Mouse (Mus musculus): ENCODE measurements at regions not wholly inside any gene's neighbourhood (a gene's known extent, or its start where the extent isn't known, plus 50 kb on each side); places are given as distances from the start of the nearest gene placed in this dataset.

DNA sequence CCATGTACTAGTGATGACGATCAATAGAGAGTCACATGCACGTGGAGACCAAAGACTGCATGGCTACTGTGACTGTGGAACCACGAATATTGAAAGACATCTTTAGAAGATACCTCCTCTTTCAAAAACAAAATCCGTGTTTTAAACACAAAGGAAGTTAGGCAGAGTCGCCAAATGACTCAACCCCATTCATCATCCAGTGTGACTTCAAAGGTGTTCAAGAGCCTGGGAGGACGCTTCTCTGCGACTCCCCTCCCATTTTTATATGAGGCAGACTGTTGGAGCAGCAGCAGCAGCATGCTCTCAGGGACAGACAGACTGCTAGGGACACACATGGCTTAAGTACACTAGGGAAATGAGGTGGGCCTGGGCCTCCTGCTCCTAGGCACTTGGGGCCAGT lies 197.2 kb downstream of the Dad1 start:
- H3K4me3 ChIP-seq (replicated peaks; ENCODE audit: low read length) = no peak overlapping the region
- no peaks in the 10 kb centered on the region for H3K9me3 ChIP-seq (ENCODE audit: control insufficient read depth, low read length)
- no peaks in the 10 kb centered on the region for H3K27me3 ChIP-seq (ENCODE audit: control insufficient read depth, insufficient read depth, low read length)
- H3K36me3 ChIP-seq (ENCODE audit: control insufficient read depth, insufficient read depth, low read length) = no peaks in the 10 kb centered on the region
- H3K4me1 ChIP-seq (ENCODE audit: control insufficient read depth, insufficient read depth, low read length) = no peaks in the 10 kb centered on the region
- ATAC-seq (ENCODE audit: low FRiP score, low read depth) (no peak), DNase-seq (ENCODE audit: low spot score) (no peak)
- no peak for TF ChIP-seq POLR2A (IDR thresholded peaks at IDR 0.05; ENCODE audit: borderline replicate concordance, extremely low read depth, insufficient read depth, insufficient read length)
- H3K9ac ChIP-seq (ENCODE audit: low read depth, low read length, severe bottlenecking) = no peak overlapping the region
- H3K27ac ChIP-seq (replicated peaks; ENCODE audit: low read depth, low read length) = no peak overlapping the region
- H3K4me2 ChIP-seq (replicated peaks; ENCODE audit: low read depth, low read length, severe bottlenecking) = no peak overlapping the region
- 56% methylated on average over 7 of the region's 7 CpGs for WGBS

GRCm38 (mm10) chr14:54055390-54055789 lies 198.5 kb downstream of the Dad1 start:
- Histone ChIP-seq H3K27me3 (ENCODE audit: control insufficient read depth, insufficient read depth, low read length) (no peaks in the 10 kb centered on the region), H3K4me2 (replicated peaks; ENCODE audit: low read depth, low read length, severe bottlenecking) (no peak overlapping the region), H3K4me1 (ENCODE audit: control insufficient read depth, insufficient read depth, low read length) (no peaks in the 10 kb centered on the region), H3K36me3 (ENCODE audit: control insufficient read depth, insufficient read depth, low read length) (no peaks in the 10 kb centered on the region), H3K4me3 (replicated peaks; ENCODE audit: low read length) (no peak overlapping the region), H3K27ac (replicated peaks; ENCODE audit: low read depth, low read length) (no peak overlapping the region), H3K9me3 (ENCODE audit: control insufficient read depth, low read length) (no peaks in the 10 kb centered on the region), H3K9ac (ENCODE audit: low read depth, low read length, severe bottlenecking) (no peak overlapping the region)
- no peak for TF ChIP-seq POLR2A (IDR thresholded peaks at IDR 0.05; ENCODE audit: borderline replicate concordance, extremely low read depth, insufficient read depth, insufficient read length)
- DNase-seq (ENCODE audit: low spot score) (no peak), ATAC-seq (ENCODE audit: low FRiP score, low read depth) (no peak)
- WGBS = 87% methylated on average over 6 of the region's 6 CpGs

GRCm38 (mm10) chr14:54042286-54042685 lies 211.6 kb downstream of the Dad1 start:
- no peak for TF ChIP-seq POLR2A (IDR thresholded peaks at IDR 0.05; ENCODE audit: borderline replicate concordance, extremely low read depth, insufficient read depth, insufficient read length)
- DNase-seq (ENCODE audit: low spot score) = no peak
- no peaks in the 10 kb centered on the region for H3K9me3 ChIP-seq (ENCODE audit: control insufficient read depth, low read length)
- no peak overlapping the region for H3K9ac ChIP-seq (ENCODE audit: low read depth, low read length, severe bottlenecking)
- no peaks in the 10 kb centered on the region for H3K27me3 ChIP-seq (ENCODE audit: control insufficient read depth, insufficient read depth, low read length)
- no peak overlapping the region for H3K27ac ChIP-seq (replicated peaks; ENCODE audit: low read depth, low read length)
- no peaks in the 10 kb centered on the region for H3K36me3 ChIP-seq (ENCODE audit: control insufficient read depth, insufficient read depth, low read length)
- 98% methylated on average over 2 of the region's 2 CpGs for WGBS
- ATAC-seq (ENCODE audit: low FRiP score, low read depth) = no peak
- no peaks in the 10 kb centered on the region for H3K4me1 ChIP-seq (ENCODE audit: control insufficient read depth, insufficient read depth, low read length)
- H3K4me3 ChIP-seq (replicated peaks; ENCODE audit: low read length) = no peak overlapping the region
- H3K4me2 ChIP-seq (replicated peaks; ENCODE audit: low read depth, low read length, severe bottlenecking) = no peak overlapping the region

DNA sequence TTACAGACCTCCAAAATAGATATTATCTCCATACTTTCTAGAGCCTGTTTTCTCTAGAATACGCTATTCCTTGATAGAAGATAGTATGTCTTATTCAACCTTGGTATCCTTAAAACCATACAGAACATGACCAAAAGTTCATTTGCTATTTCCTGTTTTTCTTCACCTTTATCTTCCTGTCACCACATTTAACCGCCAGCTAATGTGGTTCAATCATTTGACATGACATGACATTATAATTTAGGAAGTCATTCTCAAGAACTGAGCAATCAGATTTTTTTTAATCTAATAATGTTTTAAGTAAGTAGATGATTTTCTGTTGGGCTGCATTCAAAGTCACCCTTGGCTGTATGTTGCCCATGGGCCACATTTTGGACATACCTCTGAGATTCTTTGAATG lies 213.3 kb downstream of the Dad1 start:
- 80% methylated on average over 2 of the region's 2 CpGs for WGBS
- Histone ChIP-seq H3K9me3 (ENCODE audit: control insufficient read depth, low read length) (no peaks in the 10 kb centered on the region), H3K4me2 (replicated peaks; ENCODE audit: low read depth, low read length, severe bottlenecking) (no peak overlapping the region), H3K4me1 (ENCODE audit: control insufficient read depth, insufficient read depth, low read length) (no peaks in the 10 kb centered on the region), H3K27ac (replicated peaks; ENCODE audit: low read depth, low read length) (no peak overlapping the region), H3K9ac (ENCODE audit: low read depth, low read length, severe bottlenecking) (no peak overlapping the region), H3K4me3 (replicated peaks; ENCODE audit: low read length) (no peak overlapping the region), H3K27me3 (ENCODE audit: control insufficient read depth, insufficient read depth, low read length) (no peaks in the 10 kb centered on the region), H3K36me3 (ENCODE audit: control insufficient read depth, insufficient read depth, low read length) (no peaks in the 10 kb centered on the region)
- no peak for TF ChIP-seq POLR2A (IDR thresholded peaks at IDR 0.05; ENCODE audit: borderline replicate concordance, extremely low read depth, insufficient read depth, insufficient read length)
- ATAC-seq (ENCODE audit: low FRiP score, low read depth) = no peak
- no peak for DNase-seq (ENCODE audit: low spot score)

GRCm38 (mm10) chr14:54034516-54034915 lies 219.4 kb downstream of the Dad1 start:
- Histone ChIP-seq H3K4me2 (replicated peaks; ENCODE audit: low read depth, low read length, severe bottlenecking) (no peak overlapping the region), H3K27ac (replicated peaks; ENCODE audit: low read depth, low read length) (no peak overlapping the region), H3K4me1 (ENCODE audit: control insufficient read depth, insufficient read depth, low read length) (no peaks in the 10 kb centered on the region), H3K27me3 (ENCODE audit: control insufficient read depth, insufficient read depth, low read length) (no peaks in the 10 kb centered on the region), H3K36me3 (ENCODE audit: control insufficient read depth, insufficient read depth, low read length) (no peaks in the 10 kb centered on the region), H3K9me3 (ENCODE audit: control insufficient read depth, low read length) (no peaks in the 10 kb centered on the region), H3K4me3 (replicated peaks; ENCODE audit: low read length) (no peak overlapping the region), H3K9ac (ENCODE audit: low read depth, low read length, severe bottlenecking) (no peak overlapping the region)
- 84% methylated on average over 2 of the region's 2 CpGs for WGBS
- DNase-seq (ENCODE audit: low spot score) = no peak
- no peak for TF ChIP-seq POLR2A (IDR thresholded peaks at IDR 0.05; ENCODE audit: borderline replicate concordance, extremely low read depth, insufficient read depth, insufficient read length)
- no peak for ATAC-seq (ENCODE audit: low FRiP score, low read depth)

- no peak overlapping the region for H3K27ac ChIP-seq (replicated peaks; ENCODE audit: low read depth, low read length)
- H3K36me3 ChIP-seq (ENCODE audit: control insufficient read depth, insufficient read depth, low read length) = no peaks in the 10 kb centered on the region
- 33% methylated on average over 4 of the region's 4 CpGs for WGBS
- H3K27me3 ChIP-seq (ENCODE audit: control insufficient read depth, insufficient read depth, low read length) = no peaks in the 10 kb centered on the region
- H3K9me3 ChIP-seq (ENCODE audit: control insufficient read depth, low read length) = no peaks in the 10 kb centered on the region
- H3K4me3 ChIP-seq (replicated peaks; ENCODE audit: low read length) = no peak overlapping the region
- DNase-seq (ENCODE audit: low spot score) = no peak
- H3K4me1 ChIP-seq (ENCODE audit: control insufficient read depth, insufficient read depth, low read length) = no peaks in the 10 kb centered on the region
- no peak for ATAC-seq (ENCODE audit: low FRiP score, low read depth)
- H3K9ac ChIP-seq (ENCODE audit: low read depth, low read length, severe bottlenecking) = no peak overlapping the region
- H3K4me2 ChIP-seq (replicated peaks; ENCODE audit: low read depth, low read length, severe bottlenecking) = no peak overlapping the region
- no peak for TF ChIP-seq POLR2A (IDR thresholded peaks at IDR 0.05; ENCODE audit: borderline replicate concordance, extremely low read depth, insufficient read depth, insufficient read length)
Measured at GRCm38 (mm10) chr14:54023552-54023951, 230.4 kb downstream of the Dad1 start.
